Mouse (Mus musculus) heart, postnatal 36 days (tissue): ENCODE measurements around the gene Wdfy4. TPM values are rescaled to one million over a fixed set of nuclear protein-coding genes. Genes with fewer than 3 reads are reported as not detected.
A peak's percentile ranks its signal among the peaks of the same experiment; 100 is the strongest.

Experiments
- DNase-seq, 2 experiments: peaks; one replicate each; pipeline ENCODE4 v3.0.0; 2021 to 2022
- intact Hi-C: fragments of 180-260 bp; cut with DNase I; formaldehyde crosslinking; loops from one replicate; pipeline ENCODE4 v1.15.1; 2025
- total RNA-seq, 2 experiments: library from RNA; stranded (reverse); gene quantifications; 2 replicates each; pipeline ENCODE4 v1.2.3; 2021

Gene Wdfy4
- total RNA-seq, 2 experiments from 2014 or later, result 2.1 to 3.1 TPM

GRCm38 (mm10) chr14:33000112-33000979, 185.0 kb downstream of the Wdfy4 start:
- intact Hi-C loops, result no loop called here
- no peak for DNase-seq

DNA sequence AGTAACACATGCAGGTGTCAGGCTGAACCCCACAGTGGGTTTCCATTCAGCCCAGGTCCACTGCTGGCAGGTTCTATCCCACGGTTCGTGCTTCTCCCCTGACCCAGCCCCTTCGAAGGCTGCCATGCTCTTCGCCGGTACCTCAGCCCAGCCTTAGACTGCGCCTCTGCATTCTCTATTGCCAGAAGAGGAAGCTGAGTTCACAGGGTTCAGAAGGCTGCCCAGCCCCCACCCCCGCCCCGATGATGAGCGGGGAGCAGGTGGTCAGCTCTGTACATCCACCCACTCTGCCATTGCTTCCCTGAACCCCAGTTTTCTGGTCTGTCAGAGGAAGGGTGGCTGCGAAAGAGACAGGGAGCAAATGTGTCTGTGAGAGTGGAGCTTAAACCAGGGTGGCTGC, 185.8 kb downstream of the Wdfy4 start:
- DNase-seq, result no peak
- intact Hi-C loops, result no loop called here

GRCm38 (mm10) chr14:32994954-32995636, 190.2 kb downstream of the Wdfy4 start:
- DNase-seq, result no peak
- intact Hi-C loops, result no loop called here

DNA sequence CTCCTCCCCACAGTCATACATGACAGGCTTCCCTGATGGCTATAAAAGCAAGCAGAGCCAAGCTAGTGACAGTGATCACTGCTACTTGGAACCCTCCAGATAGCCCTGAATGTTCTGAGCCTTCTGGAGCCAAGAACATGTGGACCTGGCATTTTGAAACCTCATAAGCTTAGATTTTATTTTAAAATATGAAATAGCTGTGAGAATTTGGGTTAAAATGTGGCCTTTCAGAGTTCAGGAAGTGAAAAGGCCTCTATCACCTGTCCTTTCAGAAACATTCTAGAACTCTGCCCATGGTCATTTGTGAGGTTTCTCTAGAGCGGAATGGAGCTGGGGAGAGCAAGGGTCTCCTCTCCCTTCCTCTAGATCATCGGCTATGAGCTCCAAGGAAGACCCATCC, 194.2 kb downstream of the Wdfy4 start, which contains the start of gene Lrrc18:
Gene Lrrc18, plus strand, starts transcription at position 301 of the 400 bp plus-strand sequence.
- intact Hi-C loops, result no loop called here
- DNase-seq, result no peak

GRCm38 (mm10) chr14:32986659-32987058, 198.6 kb downstream of the Wdfy4 start:
- intact Hi-C loops, result no loop called here
- no peak for DNase-seq

DNA sequence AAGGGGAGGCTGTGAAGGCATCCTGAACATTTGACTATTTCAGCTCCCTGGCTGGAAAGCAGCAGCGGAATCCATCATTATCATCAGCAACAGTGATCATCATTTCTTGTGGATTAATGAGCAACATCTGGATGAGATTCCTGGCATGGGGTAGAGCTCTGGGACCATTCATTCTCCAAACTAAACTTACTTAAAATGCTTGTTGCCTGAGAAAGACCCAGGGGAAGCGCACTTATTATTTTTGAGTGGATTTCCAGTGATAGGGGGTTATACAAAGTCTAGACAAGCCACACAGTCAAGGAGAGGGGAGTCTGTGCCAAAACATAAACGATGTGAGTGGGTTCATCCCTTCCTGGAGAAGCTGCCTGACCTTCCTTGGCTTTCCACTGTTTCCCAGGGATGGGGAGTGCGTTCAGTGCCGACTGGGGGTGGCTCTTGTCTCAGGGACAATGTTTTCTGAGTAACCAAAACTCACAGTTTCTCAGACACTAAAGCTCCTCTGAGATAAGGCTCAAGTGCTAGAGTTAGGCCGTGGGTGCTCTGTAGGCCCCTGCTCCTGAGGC, 201.1 kb downstream of the Wdfy4 start:
- intact Hi-C loops, result no loop called here
- DNase-seq, result no peak

- no peak for DNase-seq
- intact Hi-C loops, result no loop called here
These were observed 214.6 kb downstream of the Wdfy4 start for GRCm38 (mm10) chr14:32970700-32971099.

DNA sequence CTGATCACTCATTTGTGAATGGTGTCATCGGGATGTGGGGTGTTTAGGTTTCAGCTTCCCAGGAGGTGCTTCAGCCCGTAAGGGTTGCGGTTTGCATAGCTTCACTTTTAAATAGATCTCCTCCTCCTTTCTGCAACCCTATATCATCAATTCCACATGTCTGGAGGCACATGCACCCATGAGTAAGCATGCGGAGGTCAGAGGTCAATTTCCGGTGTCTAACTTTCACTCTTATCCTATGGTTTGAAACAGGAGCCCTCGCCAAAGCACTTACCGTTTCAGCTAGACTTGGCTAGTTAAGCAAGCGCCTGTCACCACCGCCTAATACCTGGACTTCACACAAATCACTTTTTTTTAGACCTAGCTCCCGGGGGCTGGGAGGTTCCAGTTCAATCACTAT, 220.6 kb downstream of the Wdfy4 start:
- DNase-seq, result no peak
- intact Hi-C loops, result loop anchor here (5.0 to 10.0 kb wide), 3 partner anchors 147 to 357 kb away; no protein-coding TSS in a partner anchor

DNA sequence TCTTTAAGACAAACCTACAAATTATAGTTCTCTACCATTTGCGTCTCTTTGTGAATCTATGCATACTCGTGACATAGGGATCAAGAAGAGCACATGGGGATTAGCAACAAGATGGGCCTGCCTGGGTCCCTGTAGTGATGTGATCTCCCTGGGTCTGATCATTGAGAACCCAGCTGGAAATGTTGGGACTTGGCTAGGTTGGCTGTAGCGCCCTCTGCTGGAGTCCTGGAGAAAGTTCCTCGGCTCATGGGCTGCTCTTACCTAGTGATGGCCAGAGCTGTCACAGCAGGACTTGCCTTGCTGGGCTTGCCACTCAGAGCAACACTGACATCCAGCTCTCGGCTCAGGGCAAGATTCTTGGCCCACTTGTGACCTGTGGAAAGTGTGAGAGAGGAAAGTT, 224.8 kb downstream of the Wdfy4 start:
- intact Hi-C loops, result loop anchor here (1.0 to 10.0 kb wide), 5 partner anchors 104 to 353 kb away; partner anchors contain the start of gene Vstm4
- DNase-seq, result peak; percentile 72 to 74

DNA sequence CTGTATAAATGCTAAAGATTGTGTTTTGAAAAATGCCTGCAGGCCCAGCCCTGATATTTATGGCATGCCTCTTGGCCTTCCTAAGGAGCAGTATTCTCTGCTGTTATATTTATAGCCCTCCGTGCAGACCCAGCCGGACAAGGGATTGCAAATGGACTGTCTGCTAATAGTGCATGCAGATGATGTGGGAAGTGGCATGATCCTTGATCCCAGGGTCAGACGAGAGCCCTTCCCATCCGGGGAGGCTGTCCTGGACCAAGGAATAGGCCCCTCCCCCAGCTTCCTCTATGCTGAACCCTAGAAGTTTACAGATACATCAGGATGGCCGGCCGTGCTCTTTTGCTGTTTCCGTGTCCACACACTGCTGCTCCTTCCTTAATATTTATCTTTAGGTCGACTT, 226.6 kb downstream of the Wdfy4 start:
- DNase-seq, result no peak
- intact Hi-C loops, result loop anchor here (5.0 kb wide), 2 partner anchors 66 to 276 kb away; no protein-coding TSS in a partner anchor

- DNase-seq, result peak; percentile 57 to 59
These were observed 228.8 kb downstream of the Wdfy4 start for GRCm38 (mm10) chr14:32956486-32956885.

GRCm38 (mm10) chr14:32950312-32951301, 234.7 kb downstream of the Wdfy4 start:
- peak; percentile 57 to 65 for DNase-seq
- intact Hi-C loops, result no loop called here

More at GRCm38 (mm10) chr14:32956486-32956885, 228.8 kb downstream of the Wdfy4 start:
- intact Hi-C loops, result loop anchor here (5.0 kb wide), 2 partner anchors 64 to 274 kb away; no protein-coding TSS in a partner anchor

DNA sequence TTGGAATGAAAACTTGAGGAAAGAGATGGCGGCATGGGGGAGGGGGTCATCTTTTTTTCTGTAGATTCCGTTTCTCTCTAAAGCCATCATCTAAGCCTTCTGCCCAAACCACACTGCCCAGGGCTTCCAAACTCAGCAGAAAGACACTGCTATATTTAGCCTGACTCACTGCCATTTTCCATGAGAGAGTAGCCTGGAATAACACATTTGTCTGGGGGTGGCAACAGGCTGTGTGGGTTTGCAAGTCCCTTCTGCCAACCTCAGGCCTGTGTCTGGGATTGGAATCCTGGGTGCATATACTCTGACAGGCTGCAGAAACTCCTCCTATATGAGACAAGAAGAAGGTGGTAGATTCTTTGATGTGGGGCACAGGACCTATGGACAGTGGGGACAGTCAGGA, 237.8 kb downstream of the Wdfy4 start:
- DNase-seq, result no peak
- intact Hi-C loops, result loop anchor here (2.0 kb wide), 1 partner anchor 51 kb away; no protein-coding TSS in a partner anchor

- intact Hi-C loops, result no loop called here
These were observed 246.1 kb downstream of the Wdfy4 start for GRCm38 (mm10) chr14:32939217-32939616.

GRCm38 (mm10) chr14:32934064-32934463, 251.2 kb downstream of the Wdfy4 start:
- no peak for DNase-seq
- intact Hi-C loops, result no loop called here

More at GRCm38 (mm10) chr14:32939217-32939616, 246.1 kb downstream of the Wdfy4 start:
- DNase-seq, result no peak

GRCm38 (mm10) chr14:32932220-32932619, 253.1 kb downstream of the Wdfy4 start:
- no peak for DNase-seq

GRCm38 (mm10) chr14:32931709-32932108, 253.6 kb downstream of the Wdfy4 start:
- no peak for DNase-seq
- intact Hi-C loops, result no loop called here

More at GRCm38 (mm10) chr14:32932220-32932619, 253.1 kb downstream of the Wdfy4 start:
- intact Hi-C loops, result no loop called here

GRCm38 (mm10) chr14:32923871-32924270, 261.4 kb downstream of the Wdfy4 start:
- intact Hi-C loops, result no loop called here
- no peak for DNase-seq

DNA sequence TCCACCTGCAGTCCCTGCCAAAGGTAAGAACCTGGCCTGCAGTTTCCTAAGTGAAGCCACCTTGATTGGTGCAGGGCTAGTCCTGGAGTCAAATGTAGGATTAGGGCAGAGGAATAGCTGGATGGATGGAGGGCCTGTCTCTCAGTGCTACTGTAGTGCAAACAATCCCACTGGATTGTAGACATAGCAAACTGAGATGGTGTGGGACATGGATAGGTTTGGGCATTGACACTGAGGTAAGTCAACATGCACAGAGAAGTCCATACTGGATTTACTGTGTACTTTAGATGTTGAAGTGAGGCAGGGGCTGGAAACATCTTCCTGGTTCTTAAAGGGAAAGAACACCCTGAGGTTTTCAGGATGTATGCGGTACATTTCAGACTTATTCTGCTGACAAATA, 267.4 kb downstream of the Wdfy4 start:
- intact Hi-C loops, result no loop called here
- DNase-seq, result no peak

GRCm38 (mm10) chr14:32915360-32915759, 269.9 kb downstream of the Wdfy4 start:
- intact Hi-C loops, result no loop called here
- no peak for DNase-seq
